Mouse (Mus musculus) brain, adult 2 months (tissue): ENCODE data around the gene Slc13a4.
A peak's percentile ranks its signal among the peaks of the same experiment; 100 is the strongest.

Experiments used
- DNase-seq: peaks from one replicate; pipeline ENCODE4 v3.0.0; 2011; ENCODE audit warnings: low read depth, low spot score

The Slc13a4 gene

GRCm38 (mm10) chr6:35303355-35303900, 4.5 kb downstream of the Slc13a4 start:
- no peak for DNase-seq

GRCm38 (mm10) chr6:35302581-35302980, 5.3 kb downstream of the Slc13a4 start:
- DNase-seq: no peak

GRCm38 (mm10) chr6:35298323-35298722, 9.6 kb downstream of the Slc13a4 start:
- DNase-seq: peak; percentile 38

GRCm38 (mm10) chr6:35297516-35298227, 10.3 kb downstream of the Slc13a4 start:
- DNase-seq: no peak

- DNase-seq: peak; percentile 34
Measured at GRCm38 (mm10) chr6:35297001-35297400, 10.9 kb downstream of the Slc13a4 start.

GRCm38 (mm10) chr6:35294964-35295363, 13.0 kb downstream of the Slc13a4 start:
- peak; percentile 48 for DNase-seq

GRCm38 (mm10) chr6:35289676-35290075, 18.3 kb downstream of the Slc13a4 start:
- DNase-seq: no peak

- DNase-seq: peak; percentile 47
Measured at GRCm38 (mm10) chr6:35288920-35289319, 19.0 kb downstream of the Slc13a4 start.

GRCm38 (mm10) chr6:35288114-35288761, 19.7 kb downstream of the Slc13a4 start:
- DNase-seq: peak; percentile 75

- DNase-seq: no peak
Measured at GRCm38 (mm10) chr6:35279306-35279705, 28.6 kb downstream of the Slc13a4 start.

GRCm38 (mm10) chr6:35277903-35278587, 29.9 kb downstream of the Slc13a4 start:
- DNase-seq: no peak

- DNase-seq: no peak
Measured at GRCm38 (mm10) chr6:35273391-35274082, 34.4 kb downstream of the Slc13a4 start.

GRCm38 (mm10) chr6:35271868-35272765, 35.8 kb downstream of the Slc13a4 start:
- DNase-seq: no peak

GRCm38 (mm10) chr6:35271094-35271855, 36.7 kb downstream of the Slc13a4 start:
- DNase-seq: no peak

GRCm38 (mm10) chr6:35269643-35270042, 38.3 kb downstream of the Slc13a4 start:
- DNase-seq: no peak

GRCm38 (mm10) chr6:35268711-35269110, 39.2 kb downstream of the Slc13a4 start:
- no peak for DNase-seq

GRCm38 (mm10) chr6:35265580-35266278, 42.2 kb downstream of the Slc13a4 start:
- no peak for DNase-seq

- peak; percentile 57 for DNase-seq
Measured at GRCm38 (mm10) chr6:35260531-35260930, 47.4 kb downstream of the Slc13a4 start.

- DNase-seq: no peak
Measured at GRCm38 (mm10) chr6:35259526-35259925, 48.4 kb downstream of the Slc13a4 start.
